Mouse (Mus musculus) ES-Bruce4 (cell line): ENCODE data around the gene Tbc1d1. TPM values are rescaled to one million over a fixed set of nuclear protein-coding genes. Genes with fewer than 3 reads are reported as not detected.

Experiments used
- H3K27ac ChIP-seq: 2 replicates; pipeline ENCODE4 v1.5.1; 2012; ENCODE audit warnings: low read length, inconsistent platforms; ENCODE audit not compliant: insufficient read depth
- H3K27me3 ChIP-seq: 2 replicates; pipeline ENCODE4 v1.6.1; 2012; ENCODE audit warnings: mild to moderate bottlenecking, low read length, inconsistent platforms; ENCODE audit not compliant: control insufficient read depth, poor library complexity, insufficient read depth, severe bottlenecking
- H3K36me3 ChIP-seq: 2 replicates; pipeline ENCODE4 v1.6.1; 2012; ENCODE audit warnings: inconsistent platforms, mild to moderate bottlenecking, low read length, moderate library complexity; ENCODE audit not compliant: control insufficient read depth, poor library complexity, insufficient read depth, severe bottlenecking
- H3K4me1 ChIP-seq: one replicate; pipeline ENCODE4 v1.8.1; 2011; ENCODE audit warnings: low read length; ENCODE audit not compliant: control insufficient read depth, insufficient read depth
- H3K4me3 ChIP-seq: 2 replicates; pipeline ENCODE4 v1.5.1; 2011; ENCODE audit warnings: low read depth, mild to moderate bottlenecking, low read length
- H3K9ac ChIP-seq: 2 replicates; pipeline ENCODE4 v1.6.1; 2012; ENCODE audit warnings: low read depth, mild to moderate bottlenecking, inconsistent platforms; ENCODE audit not compliant: poor library complexity, severe bottlenecking
- H3K9me3 ChIP-seq: replicated peaks from 2 replicates; pipeline ENCODE4 v1.6.1; 2012; ENCODE audit warnings: mild to moderate bottlenecking, low read length, inconsistent platforms; ENCODE audit not compliant: control insufficient read depth, poor library complexity, insufficient read depth, severe bottlenecking
- CTCF ChIP-seq: IDR thresholded peaks from one replicate; pipeline ENCODE4 v1.8.1; 2011; ENCODE audit warnings: low read depth, low read length
- EP300 ChIP-seq: IDR thresholded peaks from 2 replicates; pipeline ENCODE4 v1.6.1; 2011; ENCODE audit warnings: low read depth, low read length; ENCODE audit not compliant: insufficient read depth
- POLR2A ChIP-seq: IDR thresholded peaks from one replicate; pipeline ENCODE4 v1.8.1; 2011; ENCODE audit warnings: low read length; ENCODE audit not compliant: insufficient read depth
- polyA plus RNA-seq: library from polyadenylated mRNA; stranded (reverse); fragments of >200 nt; gene quantifications from 2 replicates; pipeline ENCODE4 v1.2.4, GENCODE M21; 2011; ENCODE audit warnings: low read depth; ENCODE audit not compliant: missing spikeins, insufficient read depth, insufficient read length

Tbc1d1 gene
- polyA plus RNA-seq, 1 experiment, result 46.2 TPM

DNA sequence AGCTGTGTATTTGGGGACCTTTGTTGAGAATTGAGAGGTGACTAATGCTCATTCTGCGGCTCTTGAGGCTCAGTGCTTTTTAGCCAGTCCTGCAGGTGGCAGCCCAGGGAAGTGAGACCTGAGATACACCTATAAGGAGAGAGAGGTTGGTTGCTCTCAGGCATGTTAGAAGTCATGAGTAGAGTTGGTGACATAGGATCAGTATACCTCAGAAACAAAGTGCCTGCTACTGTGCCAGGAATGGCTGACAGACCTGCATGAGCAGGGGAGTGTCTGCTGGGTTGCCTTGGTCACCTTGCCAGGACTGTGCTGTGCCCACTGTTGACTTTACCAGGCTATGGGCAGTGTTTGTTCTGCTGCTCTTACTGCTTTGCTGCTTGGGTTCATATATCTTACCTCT, 157.4 kb downstream of the Tbc1d1 start:
- H3K36me3 ChIP-seq, result peaks cover 2% of the 10 kb centered on the region
- TF ChIP-seq CTCF (no peak), POLR2A (no peak), EP300 (no peak)
- H3K27me3 ChIP-seq, result no peaks in the 10 kb centered on the region
- H3K4me3 ChIP-seq, result no peak overlapping the region
- H3K4me1 ChIP-seq, result no peaks in the 10 kb centered on the region
- H3K9me3 ChIP-seq, result no peaks in the 10 kb centered on the region
- no peak overlapping the region for H3K9ac ChIP-seq
- no peak overlapping the region for H3K27ac ChIP-seq

- TF ChIP-seq CTCF (no peak), POLR2A (no peak), EP300 (no peak)
- H3K27me3 ChIP-seq, result no peaks in the 10 kb centered on the region
- peaks cover 4% of the 10 kb centered on the region for H3K36me3 ChIP-seq
- no peak overlapping the region for H3K4me3 ChIP-seq
- no peaks in the 10 kb centered on the region for H3K4me1 ChIP-seq
- H3K9me3 ChIP-seq, result no peaks in the 10 kb centered on the region
- no peak overlapping the region for H3K9ac ChIP-seq
- no peak overlapping the region for H3K27ac ChIP-seq
These were observed 158.4 kb downstream of the Tbc1d1 start for GRCm38 (mm10) chr5:64314288-64315052.

DNA sequence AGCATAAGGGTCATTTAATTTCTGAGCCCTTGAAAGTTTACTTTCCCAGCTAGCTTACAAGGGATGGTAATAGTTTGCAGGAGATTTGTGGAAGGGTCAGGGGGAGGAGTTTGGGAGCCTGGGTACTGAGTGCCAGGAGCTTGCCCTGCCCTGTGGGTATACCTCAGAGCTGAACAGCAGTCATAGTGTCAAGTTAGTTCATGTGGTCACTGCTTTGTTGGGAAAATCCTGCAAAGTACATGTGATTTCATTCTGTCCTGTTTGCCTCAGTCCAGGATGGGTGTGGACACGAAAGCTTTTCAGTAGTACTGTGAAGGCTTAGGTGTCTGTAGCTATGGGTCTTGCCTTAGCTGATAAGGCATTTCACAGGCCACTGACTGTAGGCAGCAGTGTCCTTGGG, 159.0 kb downstream of the Tbc1d1 start:
- TF ChIP-seq EP300, result no peak
- no peak for TF ChIP-seq POLR2A
- no peak for TF ChIP-seq CTCF
- Histone ChIP-seq H3K27me3 (no peaks in the 10 kb centered on the region), H3K9me3 (no peaks in the 10 kb centered on the region), H3K27ac (no peak overlapping the region), H3K4me3 (no peak overlapping the region), H3K4me1 (no peaks in the 10 kb centered on the region), H3K9ac (no peak overlapping the region), H3K36me3 (peaks cover 4% of the 10 kb centered on the region)

- H3K4me1 ChIP-seq, result peaks cover 5% of the 10 kb centered on the region
- H3K9ac ChIP-seq, result no peak overlapping the region
- no peak overlapping the region for H3K4me3 ChIP-seq
- H3K27ac ChIP-seq, result no peak overlapping the region
- H3K36me3 ChIP-seq, result peaks cover 2% of the 10 kb centered on the region; the same call in 1 of the 2 replicates
- H3K9me3 ChIP-seq, result no peaks in the 10 kb centered on the region
- no peak for TF ChIP-seq EP300
- TF ChIP-seq POLR2A, result no peak
- no peak for TF ChIP-seq CTCF
- no peaks in the 10 kb centered on the region for H3K27me3 ChIP-seq
These were observed 167.2 kb downstream of the Tbc1d1 start for GRCm38 (mm10) chr5:64323286-64323685.

DNA sequence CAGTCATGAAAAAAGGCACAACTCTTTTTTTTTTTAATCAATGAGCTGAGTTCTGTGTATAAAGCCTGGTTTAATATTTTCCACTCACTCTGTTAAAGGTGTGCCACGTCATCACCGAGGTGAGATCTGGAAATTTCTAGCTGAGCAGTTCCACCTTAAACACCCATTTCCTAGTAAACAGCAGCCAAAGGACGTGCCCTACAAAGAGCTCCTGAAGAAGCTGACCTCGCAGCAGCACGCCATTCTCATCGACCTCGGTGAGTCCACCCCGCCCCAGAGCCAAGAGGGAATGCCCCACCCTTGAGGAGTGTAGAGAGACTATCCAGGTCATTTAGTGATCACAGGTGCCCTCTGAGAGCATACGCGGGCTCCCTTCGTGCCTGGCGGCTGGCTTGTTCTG, 168.2 kb downstream of the Tbc1d1 start:
- H3K36me3 ChIP-seq, result no peaks in the 10 kb centered on the region
- no peak overlapping the region for H3K27ac ChIP-seq
- TF ChIP-seq EP300 (no peak), CTCF (no peak), POLR2A (no peak)
- peaks cover 5% of the 10 kb centered on the region for H3K4me1 ChIP-seq
- H3K27me3 ChIP-seq, result no peaks in the 10 kb centered on the region
- no peak overlapping the region for H3K4me3 ChIP-seq
- no peak overlapping the region for H3K9ac ChIP-seq
- H3K9me3 ChIP-seq, result no peaks in the 10 kb centered on the region

GRCm38 (mm10) chr5:64324920-64325319, 168.8 kb downstream of the Tbc1d1 start:
- H3K4me1 ChIP-seq, result peaks cover 5% of the 10 kb centered on the region
- H3K9ac ChIP-seq, result no peak overlapping the region
- H3K4me3 ChIP-seq, result no peak overlapping the region
- no peak for TF ChIP-seq EP300
- TF ChIP-seq CTCF, result no peak
- TF ChIP-seq POLR2A, result no peak
- H3K36me3 ChIP-seq, result no peaks in the 10 kb centered on the region
- H3K9me3 ChIP-seq, result no peaks in the 10 kb centered on the region
- H3K27ac ChIP-seq, result no peak overlapping the region
- H3K27me3 ChIP-seq, result no peaks in the 10 kb centered on the region
